Mouse (Mus musculus) urinary bladder, postnatal 14 days (tissue): ENCODE measurements around the gene Phactr3.

Experiments used
- DNase-seq: peaks from one replicate; pipeline ENCODE4 v3.0.0; 2021; ENCODE audit warnings: low spot score

Phactr3 gene

DNA sequence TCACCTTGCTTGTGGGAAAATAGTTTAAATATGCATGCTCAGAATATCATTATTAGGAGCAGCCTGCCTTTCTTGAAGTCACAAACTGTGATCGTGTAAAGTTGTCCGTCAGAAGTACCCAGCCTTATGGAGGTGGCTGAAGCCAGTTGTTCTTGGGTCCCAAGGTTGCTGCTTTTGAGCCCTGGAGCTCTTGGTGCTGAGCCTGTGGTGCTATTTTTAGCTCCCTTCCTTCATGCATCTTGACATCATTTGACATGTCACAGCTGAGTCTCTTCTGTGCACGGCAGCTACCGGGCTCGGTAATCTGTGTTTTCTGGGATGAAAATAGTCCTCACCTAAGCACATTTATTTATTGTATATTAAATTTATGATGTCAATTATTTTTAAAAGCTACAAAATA lies 76.1 kb downstream of the Phactr3 start:
- no peak for DNase-seq

GRCm38 (mm10) chr2:178196038-178196437 lies 77.3 kb downstream of the Phactr3 start:
- no peak for DNase-seq

DNA sequence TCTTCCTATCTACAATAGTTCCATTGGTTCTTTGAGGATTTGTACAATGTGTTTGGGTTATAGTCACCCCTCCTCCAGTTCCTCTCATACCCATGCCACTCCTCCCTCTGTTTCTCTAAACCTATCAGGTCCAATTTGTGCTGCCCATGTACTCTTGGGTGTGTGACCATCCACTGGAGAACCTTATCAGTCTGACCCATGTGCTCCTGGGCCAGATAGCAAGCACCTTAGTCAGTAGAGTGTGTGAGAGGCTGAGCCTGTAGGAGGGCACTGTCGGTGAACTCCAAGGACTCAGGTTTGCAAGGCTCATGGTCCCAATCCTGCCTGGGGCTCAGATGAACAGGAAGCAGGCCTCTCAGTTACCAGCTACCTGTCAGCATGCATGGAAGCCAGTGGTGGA lies 78.8 kb downstream of the Phactr3 start:
- DNase-seq, result no peak

GRCm38 (mm10) chr2:178204455-178204854 lies 85.7 kb downstream of the Phactr3 start:
- DNase-seq, result no peak

DNA sequence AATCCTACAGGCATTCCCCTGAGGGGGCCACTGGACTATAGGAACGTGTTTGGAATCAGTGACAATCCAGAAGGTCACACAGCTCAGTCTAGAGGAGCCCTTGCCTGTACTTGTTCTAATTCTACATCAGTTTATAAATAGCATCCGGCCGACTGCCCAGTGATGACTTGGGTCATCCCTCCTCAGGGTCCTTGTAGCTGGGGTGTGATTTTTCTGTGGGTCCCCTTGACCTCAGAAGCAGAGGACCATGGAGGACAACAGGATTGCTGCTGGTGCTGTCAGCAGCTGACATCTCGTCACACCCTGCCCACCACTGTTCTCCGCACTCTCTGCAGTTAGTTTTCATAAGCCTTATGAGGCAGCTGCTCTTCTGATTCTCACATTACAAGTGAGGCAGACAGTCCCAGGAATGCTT lies 89.4 kb downstream of the Phactr3 start:
- DNase-seq, result no peak

DNA sequence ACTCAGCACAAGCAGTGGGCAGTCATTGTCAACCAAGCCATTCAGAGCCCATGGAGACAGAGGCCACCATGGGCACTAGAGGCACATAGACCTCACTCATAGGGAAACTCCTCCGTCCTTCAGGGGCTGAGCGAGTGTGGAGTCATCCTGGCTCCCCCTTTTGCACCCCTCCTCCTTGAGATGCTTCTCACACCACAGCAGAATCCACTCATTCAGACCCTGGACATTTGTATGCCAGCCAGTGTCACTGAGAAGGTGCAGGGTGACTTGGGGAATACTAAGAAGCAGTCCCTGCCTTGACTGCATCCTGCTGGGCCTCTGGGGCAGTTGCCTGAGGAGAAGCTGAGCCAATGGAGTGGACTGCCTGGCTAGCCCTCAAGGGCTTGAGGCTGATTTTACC lies 95.1 kb downstream of the Phactr3 start:
- DNase-seq, result no peak

DNA sequence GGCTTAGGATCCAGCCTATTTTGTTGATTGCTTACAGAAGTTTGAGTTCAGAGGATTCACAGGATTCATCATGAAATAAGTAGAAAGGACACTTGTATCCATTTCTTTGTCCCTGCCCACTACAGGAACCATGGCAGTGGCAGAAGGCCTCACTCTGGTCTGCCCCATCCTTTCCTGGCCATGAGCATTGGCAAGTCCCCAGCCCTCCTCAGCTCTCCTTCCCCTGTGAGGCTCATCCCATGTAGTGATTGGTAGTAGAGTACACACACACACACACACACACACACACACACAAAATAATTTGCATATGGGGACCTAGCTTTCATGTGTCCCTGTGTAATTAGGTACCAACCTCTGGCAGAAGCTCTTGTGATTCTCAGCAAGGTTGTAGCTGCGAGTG lies 95.8 kb downstream of the Phactr3 start:
- no peak for DNase-seq

GRCm38 (mm10) chr2:178218461-178218860 lies 99.7 kb downstream of the Phactr3 start:
- no peak for DNase-seq

DNA sequence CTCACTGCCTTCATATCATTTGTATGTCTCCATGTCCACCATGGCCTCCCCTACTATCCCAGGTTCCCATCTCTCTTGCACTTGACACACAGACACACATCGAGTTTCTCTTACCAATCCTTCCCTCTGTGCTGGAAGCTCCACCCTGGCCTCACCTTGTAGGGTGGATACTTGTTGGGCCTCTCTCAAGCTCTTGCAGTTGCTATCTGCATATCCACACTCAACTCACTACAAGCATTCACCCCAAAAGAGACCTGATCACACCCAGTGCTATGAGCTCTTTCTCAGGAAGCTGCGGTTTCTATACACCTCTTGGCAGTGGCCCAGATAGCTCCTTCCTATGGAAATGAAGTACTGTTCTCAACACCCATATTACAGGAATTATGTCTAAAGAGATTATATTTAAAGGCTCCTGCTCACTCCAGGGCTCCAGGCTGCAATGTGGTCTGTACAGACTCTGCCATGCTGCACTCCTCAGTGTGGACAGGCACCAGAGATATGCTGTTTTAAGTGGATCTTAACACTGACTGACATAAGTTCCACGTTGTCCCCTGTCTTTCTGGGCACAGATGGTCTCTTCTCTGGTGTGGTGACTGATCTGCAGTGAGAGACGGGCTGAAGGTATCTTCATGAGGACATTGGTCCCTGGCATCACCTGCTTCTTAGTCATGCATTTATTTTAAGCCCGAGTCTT lies 100.8 kb downstream of the Phactr3 start:
- DNase-seq, result no peak

- no peak for DNase-seq
These were observed 101.5 kb downstream of the Phactr3 start for GRCm38 (mm10) chr2:178220148-178220717.

DNA sequence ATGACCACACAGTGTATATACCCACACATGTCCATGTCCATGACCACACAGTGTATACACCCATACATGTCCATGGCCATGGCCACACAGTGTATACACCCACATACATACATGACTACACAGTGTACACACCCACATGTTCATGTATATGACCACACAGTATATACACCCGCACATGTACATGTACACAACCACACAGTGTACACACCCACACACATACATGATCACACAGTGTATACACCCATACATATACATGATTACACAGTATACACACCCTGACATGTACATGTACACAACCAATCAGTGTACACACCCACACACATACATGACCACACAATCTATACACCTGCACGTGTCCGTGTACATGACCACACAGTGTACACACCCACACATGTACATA lies 102.2 kb downstream of the Phactr3 start:
- DNase-seq, result no peak

DNA sequence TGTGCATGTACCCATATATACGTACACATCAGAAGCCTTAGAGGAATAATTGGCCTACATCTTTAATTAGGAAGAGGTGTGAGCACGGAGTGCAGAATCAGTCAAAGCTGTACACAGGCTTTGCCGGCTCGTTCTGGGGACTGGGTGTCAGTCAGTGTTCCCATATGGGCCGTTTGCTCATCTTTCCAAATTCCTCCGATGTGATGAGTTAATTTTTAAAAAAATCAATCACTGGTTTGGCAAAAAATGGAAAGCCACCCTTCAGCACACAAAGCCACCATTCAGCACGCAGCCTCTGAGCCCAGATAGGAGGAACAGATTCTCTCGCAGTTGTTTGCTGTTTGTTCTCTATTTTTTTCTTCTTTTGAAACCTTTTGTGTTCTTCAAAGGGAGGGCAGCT lies 110.5 kb downstream of the Phactr3 start:
- DNase-seq, result no peak

GRCm38 (mm10) chr2:178233487-178233886 lies 114.7 kb downstream of the Phactr3 start:
- no peak for DNase-seq

GRCm38 (mm10) chr2:178237056-178237455 lies 118.3 kb downstream of the Phactr3 start:
- no peak for DNase-seq

GRCm38 (mm10) chr2:178238503-178238902 lies 119.7 kb downstream of the Phactr3 start:
- no peak for DNase-seq

- no peak for DNase-seq
These were observed 122.1 kb downstream of the Phactr3 start for GRCm38 (mm10) chr2:178240886-178241285.

- no peak for DNase-seq
These were observed 122.6 kb downstream of the Phactr3 start for GRCm38 (mm10) chr2:178241374-178241773.

GRCm38 (mm10) chr2:178242996-178243395 lies 124.2 kb downstream of the Phactr3 start:
- no peak for DNase-seq

- DNase-seq, result no peak
These were observed 126.1 kb downstream of the Phactr3 start for GRCm38 (mm10) chr2:178244866-178245265.

DNA sequence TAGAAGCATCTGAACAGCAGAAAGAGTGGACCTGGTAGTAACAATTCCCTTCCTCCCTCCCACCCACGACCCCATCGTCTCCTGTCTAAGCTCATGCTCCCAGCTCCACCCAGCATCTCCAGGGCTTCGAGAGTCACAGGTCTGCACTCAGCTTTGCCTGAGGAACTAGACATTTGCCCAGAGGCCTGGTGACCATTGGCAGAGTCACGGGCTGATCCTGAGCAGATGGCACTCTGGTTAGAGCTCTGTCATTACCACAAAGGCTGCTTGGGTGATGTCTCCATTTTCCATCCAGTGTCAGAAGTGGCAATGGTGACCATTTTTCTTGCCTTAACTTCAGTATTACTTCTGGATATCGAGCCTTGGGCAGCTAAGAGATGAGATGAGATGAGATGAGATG lies 127.1 kb downstream of the Phactr3 start:
- DNase-seq, result no peak

GRCm38 (mm10) chr2:178246767-178247166 lies 128.0 kb downstream of the Phactr3 start:
- DNase-seq, result no peak

GRCm38 (mm10) chr2:178247274-178247673 lies 128.5 kb downstream of the Phactr3 start:
- DNase-seq, result no peak

DNA sequence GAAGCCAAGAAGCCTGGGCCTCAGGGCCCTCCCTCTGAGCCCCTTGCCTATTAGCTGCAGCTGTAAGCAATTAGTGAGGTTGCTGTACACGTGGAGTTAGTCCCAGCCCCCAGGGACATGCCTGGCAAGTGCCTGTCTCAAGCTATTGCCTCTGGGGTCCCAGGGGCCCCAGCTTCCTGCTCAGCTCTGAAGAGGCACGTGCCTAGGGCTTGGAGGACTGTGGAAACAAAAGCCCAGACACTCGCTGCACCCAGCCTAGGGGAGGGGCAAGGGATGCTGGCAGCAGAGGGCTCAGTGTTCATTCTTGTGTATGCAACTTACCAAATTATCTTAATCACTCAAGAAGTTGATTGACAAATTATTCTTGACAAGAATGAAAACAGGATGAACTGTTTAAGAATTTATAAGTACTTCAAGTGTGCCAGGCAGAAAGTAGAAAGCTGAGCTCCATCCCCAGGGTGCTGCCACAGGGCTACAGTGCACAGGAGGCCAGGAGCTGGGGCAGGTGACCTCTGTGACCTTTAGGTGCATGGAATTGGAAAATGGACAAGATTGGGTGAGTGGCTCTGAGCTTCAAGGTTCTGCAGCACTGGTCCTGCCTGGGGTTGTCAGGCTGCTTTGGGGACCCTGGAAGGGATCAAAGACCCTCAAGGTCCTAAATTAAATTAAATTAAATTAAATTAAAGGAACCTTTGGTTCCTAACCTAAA lies 138.5 kb downstream of the Phactr3 start:
- no peak for DNase-seq
